Mouse (Mus musculus) left cerebral cortex, adult 8-10 months (tissue): Measurements from ENCODE around the gene Arhgef11. TPM values are rescaled to one million over a fixed set of nuclear protein-coding genes. Genes with fewer than 3 reads are reported as not detected.
A peak's percentile ranks its signal among the peaks of the same experiment; 100 is the strongest.

Source experiments
- DNase-seq, 2 experiments: peaks; one replicate each; pipeline ENCODE4 v3.0.0; 2022; ENCODE audit warnings: low spot score in 2 of 2
- total RNA-seq, 4 experiments: library from RNA; stranded (reverse); gene quantifications; 2 replicates each; pipeline ENCODE4 v1.2.4; 2022

Arhgef11 gene
- total RNA-seq, 4 experiments from 2014 or later: 49.1 to 60.9 (median 52.4) TPM

DNA sequence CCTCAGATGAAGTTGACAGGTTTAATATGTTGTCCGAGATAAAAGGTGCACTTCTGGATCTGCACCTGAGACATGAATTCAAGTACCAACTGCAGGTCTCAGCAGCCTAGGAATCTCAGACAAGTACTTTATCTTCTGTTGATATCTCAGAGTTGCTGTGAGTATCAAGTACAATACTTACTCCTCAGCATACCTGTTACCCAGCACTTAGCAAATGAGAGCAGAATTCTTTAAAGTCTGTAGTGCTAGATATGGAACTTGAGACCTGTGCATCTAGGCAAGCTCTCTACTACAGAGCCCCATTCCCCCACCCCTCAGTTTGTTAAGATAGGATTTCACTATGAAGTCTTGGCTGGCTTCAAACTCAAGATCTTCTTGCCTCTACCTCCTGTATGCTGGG is 43.9 kb downstream of the Arhgef11 start:
- DNase-seq: no peak

DNA sequence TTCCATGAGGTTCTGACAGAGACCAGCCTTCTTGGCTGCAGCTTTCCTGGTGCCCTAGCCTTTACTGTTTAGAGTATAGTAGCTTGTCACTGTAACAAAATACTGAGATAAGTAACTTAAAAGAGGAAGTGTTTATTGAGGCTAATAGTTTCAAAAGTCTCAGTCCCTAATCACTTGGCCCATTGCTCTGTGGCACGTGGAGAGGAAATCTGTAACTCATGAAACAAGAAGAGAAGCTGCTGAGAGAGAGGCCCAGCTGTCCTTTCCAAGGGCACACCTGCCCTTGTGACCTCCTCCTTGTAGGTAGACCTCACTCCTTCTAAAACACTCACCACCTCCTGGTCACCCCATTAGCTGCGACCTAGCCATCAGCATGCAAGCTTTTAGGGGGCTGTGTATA is 101.2 kb downstream of the Arhgef11 start:
- no peak for DNase-seq

DNA sequence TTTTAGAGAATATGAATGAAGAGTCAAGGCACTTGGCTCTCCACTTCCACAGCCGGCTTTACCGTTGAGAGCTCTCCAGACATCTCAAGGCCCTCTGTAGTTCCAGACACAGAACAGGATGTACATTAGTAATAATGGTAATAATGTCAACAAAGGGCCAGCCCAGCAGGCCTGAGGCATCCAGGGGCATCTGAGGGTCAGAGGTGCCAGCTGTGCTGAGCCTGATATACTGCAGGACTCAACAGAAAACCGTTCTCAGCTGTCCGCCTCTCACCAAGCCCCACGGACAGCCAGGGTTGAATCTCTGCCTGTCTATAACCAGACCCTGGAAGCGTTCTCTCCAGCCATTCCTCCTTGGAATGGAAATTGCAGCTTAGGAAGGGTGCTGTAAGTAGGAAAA is 107.2 kb downstream of the Arhgef11 start:
- DNase-seq: no peak

DNA sequence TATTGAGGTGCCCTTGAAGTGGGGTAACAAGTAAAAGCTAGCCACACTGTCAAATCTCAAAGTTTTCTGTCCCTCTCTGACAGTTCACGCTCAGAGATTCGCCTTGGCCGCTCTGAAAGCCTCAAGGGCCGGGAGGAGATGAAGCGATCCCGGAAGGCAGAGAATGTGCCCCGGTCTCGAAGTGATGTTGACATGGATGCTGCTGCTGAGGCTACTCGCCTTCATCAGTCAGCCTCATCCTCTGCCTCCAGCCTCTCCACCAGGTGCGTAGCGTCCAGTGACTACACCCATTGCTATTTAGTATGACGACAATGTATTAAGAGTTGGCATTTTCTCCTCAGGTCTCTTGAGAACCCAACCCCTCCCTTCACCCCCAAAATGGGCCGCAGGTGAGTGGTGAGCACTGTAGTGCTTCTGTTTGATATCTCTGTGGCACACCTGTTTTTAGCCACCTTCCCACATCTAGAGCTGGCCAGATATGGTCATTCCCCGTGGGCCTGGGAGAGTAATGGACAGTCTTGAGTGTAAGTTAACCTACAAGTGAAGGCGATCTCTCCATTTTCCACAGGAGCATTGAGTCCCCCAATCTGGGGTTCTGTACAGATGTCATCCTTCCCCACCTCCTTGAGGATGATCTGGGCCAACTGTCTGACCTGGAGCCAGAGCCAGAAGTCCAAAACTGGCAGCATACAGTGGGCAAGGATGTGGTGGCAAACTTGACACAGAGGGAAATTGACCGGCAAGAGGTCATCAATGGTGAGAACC is 108.2 kb downstream of the Arhgef11 start:
- DNase-seq: no peak

DNA sequence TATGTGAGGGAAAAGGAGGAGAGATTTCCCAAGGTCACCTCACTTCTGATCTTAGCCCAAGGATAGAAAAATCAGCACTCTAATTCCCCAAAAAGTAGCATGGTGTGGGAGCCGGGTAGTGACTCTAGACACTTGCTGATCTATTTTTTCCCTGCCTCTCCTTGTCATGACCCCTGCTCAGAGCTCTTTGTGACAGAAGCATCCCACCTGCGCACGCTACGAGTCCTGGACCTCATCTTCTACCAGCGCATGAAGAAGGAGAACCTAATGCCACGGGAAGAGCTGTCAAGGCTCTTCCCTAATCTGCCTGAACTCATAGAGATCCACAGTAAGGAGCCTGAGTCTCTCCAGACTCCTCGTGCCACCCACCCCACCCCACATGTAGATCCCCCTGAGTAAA is 108.8 kb downstream of the Arhgef11 start:
- no peak for DNase-seq

DNA sequence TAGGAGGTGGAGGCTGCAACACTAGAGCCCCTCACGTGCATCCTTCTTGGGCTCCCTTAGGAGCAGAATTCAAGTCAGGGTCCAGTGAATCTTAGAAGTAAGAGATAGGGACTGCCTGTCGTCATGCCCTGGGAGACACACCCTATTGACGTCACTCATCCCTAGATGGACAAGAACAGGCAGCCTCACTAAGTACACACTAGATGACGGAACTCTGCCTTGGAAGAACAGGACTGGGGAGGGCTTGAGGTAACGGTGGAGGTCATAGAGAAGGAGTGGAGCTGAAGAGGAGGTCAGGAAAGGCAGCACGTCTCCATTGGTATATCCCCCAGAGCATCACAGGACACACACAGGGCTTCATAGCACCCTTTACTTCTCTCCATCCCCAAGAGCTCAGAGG is 111.3 kb downstream of the Arhgef11 start:
- no peak for DNase-seq

DNA sequence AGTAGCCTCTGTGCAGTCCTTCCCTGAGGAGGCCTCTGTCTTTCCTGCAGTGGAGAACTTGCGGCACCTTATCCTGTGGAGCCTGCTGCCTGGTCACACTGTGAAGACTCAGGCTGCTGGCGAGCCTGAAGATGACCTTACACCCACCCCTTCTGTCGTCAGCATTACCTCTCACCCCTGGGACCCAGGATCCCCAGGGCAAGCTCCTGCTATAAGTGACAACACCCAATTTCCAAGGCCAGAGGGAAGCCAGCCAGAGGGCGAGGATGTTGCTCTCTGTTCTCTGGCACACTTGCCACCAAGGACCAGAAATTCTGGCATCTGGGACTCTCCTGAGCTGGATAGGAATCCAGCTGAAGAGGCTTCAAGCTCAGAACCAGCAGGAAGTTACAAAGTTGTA is 115.7 kb downstream of the Arhgef11 start:
- DNase-seq: no peak

DNA sequence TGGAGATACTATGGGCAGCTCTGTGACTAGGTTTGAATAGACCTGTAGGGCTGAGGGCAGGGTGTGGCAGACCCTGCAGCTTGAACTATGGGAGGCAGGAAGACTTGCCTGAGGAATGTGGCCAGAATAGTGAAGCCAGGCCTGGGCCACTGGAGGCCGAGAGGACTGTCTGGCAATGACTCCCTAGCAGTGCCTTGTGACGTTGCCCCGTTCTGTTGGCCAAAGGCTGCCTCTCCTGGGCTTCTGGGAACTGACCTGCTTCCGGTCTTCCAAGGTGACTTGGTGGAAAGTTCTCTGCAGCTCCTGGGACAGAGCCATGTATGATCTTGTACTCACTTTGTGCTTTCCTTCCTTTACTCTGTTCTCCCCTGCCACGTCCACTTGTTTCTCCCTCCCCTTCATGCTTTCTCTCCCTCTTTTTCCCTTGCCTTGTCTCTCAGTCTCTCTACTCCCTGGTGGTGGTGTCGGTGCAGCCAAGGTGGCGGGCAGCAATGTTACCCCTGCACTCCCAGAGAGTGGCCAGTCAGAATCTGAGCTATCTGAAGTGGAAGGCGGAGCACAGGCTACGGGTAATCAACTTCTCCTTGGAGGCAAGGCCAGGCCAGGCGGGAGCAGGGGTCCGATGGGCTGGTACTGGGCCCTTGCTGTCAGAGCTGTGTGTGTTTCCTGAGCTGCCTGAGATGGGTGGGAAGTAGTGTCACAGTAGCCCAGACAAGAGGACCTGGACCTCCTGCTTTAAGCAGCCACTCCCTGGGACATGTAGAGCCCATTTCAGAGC is 116.8 kb downstream of the Arhgef11 start:
- DNase-seq: no peak

DNA sequence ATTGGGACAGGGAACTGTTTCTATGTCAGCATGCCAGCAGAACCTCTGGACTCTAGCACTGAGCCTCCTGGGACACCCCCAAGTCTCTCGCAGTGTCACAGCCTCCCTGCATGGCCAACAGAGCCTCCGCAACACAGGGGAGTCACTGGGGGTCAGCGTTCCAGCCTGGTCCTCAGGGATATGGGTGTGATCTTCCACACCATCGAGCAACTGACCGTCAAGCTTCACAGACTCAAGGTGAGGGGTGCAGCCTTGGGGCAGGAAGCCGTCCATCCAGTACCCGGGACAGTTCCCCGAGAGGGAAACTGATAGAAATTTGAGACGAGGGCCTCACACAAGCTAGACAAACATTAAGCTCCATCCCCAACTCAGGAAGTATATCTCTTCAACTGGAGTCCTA is 118.0 kb downstream of the Arhgef11 start:
- no peak for DNase-seq

DNA sequence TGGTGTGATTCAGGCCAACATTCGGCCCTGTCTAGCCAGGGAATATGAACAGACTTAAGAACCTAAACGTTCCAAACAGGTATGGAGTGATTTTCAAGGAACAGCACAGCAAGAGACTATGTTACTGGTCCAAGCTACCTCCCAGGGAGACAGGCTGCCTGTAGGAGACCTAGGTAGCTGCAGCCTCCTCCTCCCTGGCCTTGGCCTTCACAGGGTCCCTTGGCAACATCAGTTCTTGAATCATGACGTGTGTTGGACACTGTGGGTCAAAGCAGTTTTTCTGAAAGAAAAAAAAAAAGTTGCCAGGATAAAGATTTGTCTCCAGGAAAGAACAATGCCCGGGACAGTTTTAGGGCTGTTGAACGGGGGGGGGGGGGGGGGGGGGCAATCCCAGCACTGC is 121.5 kb downstream of the Arhgef11 start:
- DNase-seq: no peak

DNA sequence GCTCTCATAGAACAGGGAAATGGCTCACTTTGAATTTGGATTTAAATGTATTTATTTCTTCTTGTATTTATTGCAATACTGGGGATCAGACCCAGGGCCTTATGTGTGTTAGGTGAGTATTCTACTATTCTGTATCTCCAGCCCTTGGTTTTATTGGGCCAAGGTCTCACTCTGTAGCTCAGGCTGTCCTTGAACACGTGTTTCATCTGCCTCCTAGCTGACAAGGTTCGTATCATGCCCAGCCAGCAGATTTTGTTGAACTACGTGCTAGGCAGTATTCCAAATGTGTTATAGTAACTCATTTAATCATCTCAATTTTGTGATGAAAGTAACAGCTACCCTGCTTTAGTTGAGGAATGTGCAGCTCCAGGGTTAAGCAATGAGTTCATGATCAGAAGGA is 124.7 kb downstream of the Arhgef11 start:
- DNase-seq: no peak

DNA sequence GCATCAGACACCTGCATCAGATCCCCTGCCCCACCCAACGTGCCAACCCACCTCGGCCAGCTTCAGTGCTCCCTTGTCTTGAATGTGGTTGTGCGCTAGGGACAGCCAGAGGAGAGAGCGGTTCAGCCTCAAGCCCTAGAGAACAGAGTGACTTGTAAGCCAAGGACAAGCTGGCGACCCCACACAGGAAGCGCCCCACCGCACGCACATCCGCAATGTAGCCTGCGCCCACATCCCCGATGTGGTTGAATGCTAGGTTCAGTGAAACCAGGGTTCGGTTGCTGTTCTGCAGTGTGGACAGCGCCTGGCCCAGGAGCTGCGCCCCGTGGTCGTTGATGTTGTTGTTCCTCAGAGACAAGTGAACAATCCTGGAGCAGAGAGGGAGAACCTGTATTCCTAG is 125.4 kb downstream of the Arhgef11 start:
- no peak for DNase-seq

DNA sequence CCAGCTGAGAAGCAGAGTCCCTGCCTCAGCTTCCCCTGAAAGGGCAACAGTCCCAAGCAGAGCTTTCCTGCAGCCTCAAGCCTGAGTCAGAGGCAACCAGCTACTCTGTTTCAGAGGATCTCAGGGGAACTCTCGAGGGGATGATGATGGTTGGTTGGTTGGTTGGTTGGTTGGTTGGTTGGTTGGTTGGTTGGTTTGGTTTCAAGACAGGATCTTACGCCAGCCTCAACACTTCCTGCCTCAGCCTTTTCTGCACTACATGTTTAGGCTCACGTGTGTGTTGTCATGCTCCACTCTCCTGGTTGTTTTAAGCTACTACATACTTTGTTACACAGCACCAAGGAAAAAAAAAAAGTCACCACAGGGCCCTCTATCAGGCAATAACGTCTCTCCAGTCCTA is 126.6 kb downstream of the Arhgef11 start:
- no peak for DNase-seq

DNA sequence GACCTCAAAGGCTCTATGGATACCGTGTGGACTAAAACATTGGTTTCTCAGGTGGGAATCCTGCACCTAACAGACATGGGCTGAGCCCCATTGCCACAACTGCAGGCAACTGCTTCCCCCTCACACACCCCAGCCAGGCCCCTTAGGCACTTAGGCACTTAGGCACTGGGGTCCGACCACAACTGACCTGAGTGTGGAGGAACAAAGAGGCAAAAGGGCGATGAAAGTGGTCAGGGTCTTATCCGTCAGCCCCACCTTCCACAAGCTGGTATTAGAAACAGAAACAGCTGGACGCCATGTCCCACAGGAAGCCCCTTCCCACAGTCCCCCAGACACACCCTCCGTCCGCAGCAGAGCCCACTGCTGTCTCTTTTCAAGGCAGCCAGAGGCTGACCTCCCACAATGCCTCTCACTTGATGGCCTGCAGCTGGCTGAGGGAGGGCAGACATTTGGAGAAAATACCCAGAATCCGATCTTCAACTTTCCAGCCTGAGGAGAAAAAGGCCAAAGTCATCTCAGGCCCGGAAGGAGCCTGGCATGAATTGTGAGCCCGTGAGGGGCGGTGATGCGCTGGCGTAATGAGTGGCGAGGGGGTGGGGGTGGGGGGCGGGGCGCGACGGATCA is 127.8 kb downstream of the Arhgef11 start:
- no peak for DNase-seq

DNA sequence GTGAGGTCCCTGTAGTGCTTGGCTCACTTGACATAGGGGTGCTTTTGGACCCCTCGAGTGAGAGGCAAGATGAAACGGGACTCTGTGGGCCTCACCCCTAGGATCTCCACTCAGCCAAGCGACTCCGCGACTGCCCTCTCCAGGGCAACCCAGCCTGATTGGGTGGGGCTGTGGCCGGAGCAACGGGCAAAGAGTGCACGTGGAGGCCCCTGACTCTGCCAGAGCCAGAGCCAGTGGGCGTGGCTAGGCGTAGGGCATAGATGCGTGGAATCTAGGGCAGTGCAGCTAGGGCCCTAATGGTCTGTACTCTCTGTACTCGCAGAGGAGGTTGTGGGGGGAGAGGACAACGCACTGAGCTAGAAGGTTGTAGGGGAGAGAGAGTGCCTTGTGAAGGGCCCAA is 131.1 kb downstream of the Arhgef11 start, which contains the start of gene Lrrc71:
Gene Lrrc71, minus strand, starts transcription at position 195 of the 400 bp plus-strand sequence.
- no peak for DNase-seq

DNA sequence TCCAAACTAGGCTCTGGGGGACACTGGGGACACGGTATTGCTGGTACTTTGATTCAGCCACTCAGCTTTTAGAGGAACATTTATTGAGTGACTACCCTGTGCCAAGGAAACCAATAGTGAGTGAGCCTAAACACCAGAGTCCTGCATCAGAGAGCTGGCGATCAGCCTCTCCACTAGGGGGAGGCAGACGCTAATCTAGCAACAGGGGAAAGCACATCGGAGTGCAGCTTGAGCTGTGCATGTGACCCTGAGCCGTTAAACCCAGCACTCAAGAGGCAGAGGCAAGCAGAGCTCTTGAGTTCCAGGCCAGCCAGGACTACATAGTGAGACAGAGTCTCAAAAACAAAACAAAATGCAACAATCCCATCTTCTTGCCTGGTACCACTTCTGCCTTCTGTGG is 131.7 kb downstream of the Arhgef11 start:
- DNase-seq: no peak

DNA sequence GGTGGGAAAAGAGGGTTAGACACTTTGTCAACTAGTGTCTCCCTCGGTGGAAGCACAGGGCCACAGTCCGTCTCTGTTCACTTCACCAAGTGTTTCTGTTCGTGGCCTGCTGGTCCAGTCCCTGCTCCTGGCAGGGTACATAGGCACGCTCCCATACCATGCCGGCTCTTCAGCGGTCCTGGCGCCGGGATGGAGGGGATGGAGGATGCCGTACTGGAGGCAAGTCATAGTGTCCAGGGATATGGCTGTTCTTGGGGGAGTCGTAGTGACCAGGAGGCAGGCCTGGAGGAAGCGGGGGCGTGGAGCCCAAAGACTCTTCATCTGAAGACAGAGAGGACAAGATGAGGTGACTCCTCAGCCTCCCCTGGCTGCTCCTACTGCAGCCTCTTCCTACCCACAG is 132.6 kb downstream of the Arhgef11 start:
- no peak for DNase-seq

DNA sequence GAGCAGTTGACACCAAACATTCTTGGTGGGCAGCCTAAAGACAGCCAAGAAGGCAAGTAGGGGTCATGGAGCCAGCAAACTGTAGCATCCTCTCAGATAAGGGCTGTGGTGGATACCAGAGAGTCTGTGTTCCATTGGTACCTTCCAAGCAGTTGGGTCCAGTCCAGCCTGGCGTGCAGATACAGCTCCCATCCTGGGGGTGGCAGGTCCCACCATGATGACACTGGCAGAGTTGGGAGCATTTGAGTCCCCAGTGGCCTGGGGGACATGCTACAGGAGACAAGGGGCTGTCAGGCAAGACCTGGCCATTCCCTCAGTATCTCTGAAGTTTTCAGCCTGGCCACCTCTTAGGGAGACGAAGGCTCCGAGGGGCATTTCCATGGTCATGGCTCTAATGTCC is 135.2 kb downstream of the Arhgef11 start:
- no peak for DNase-seq

DNA sequence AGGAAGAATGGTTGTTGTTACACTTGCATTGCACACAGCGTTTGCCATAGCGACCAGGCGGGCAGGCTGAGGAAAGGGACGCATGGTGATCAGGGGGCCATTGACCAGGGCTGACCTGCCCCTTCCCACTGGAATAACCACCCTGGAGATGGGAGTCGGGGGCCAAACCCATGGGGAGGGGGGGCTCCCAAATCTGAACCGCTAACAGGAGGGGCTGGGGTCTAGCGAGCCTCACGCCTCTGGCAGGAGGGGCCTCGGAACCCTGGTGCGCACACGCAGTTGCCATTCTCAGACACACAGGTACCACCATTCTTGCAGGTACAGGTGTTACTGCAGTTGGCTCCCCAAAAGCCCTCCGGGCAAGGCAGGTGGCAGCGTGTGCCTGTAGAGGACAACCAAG is 136.5 kb downstream of the Arhgef11 start:
- no peak for DNase-seq

DNA sequence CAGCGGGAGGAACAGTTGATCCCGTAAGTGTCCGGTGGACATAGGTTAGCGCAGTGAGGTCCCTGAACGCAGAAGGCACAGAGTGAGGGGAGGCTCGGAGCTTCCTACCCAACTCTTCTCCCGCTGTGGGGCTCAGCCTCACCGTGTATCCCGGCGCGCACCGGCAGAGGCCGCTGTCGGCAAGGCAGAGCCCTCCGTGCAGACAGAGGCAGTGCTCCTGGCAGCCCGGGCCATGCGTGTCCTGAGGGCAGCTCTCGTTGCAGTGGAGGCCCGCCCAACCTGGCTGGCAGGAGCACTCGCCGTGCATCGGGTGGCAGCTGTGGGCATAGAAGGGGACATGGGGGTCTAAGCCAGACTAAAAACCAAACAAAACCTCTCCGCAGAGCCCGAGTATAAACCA is 138.6 kb downstream of the Arhgef11 start:
- peak; percentile 34 to 87 for DNase-seq

DNA sequence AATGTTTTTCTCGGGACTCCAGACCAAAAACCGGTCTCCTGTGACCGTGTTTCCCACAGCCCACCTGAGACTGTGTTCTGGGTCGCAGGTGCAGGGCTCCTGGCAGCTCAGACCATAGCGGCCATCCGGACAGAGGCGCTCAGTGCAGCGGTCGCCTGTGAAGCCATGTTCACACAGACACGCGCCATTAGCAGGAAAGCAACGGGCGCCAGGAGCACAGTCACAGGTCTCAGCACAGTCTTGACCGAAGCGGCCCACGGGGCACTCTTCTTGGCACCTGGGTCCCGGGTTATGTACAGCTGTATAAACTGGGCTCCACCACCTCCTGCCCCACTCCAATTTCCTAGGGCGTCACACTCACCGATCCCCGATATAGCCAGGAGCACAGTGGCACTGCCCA is 139.1 kb downstream of the Arhgef11 start:
- no peak for DNase-seq

DNA sequence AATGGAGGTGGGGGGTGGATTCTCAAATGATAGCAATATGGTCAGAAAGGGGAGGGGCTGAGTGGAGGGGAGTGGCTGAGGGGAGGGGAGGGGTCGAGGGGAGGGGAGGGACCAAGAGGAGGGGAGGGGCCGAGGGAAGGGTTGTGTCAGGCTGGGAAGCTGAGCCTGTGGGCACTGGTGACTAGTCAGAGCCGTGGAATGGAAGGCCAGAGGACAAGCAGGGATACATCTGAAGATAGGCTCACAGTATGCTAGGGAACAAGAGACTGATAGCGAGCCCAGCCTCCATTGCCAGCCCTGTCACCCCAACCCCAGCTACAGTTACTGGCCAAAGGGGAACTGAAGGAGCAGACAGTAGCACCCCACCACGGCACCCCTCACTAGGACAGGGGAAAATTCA is 141.3 kb downstream of the Arhgef11 start:
- DNase-seq: no peak
